Mouse (Mus musculus): ENCODE measurements around the gene Izumo4. TPM values are rescaled to one million over a fixed set of nuclear protein-coding genes. Genes with fewer than 3 reads are reported as not detected.

The Izumo4 gene
- polyA plus RNA-seq, 1 experiment from 2014 or later: 8.5 TPM

DNA sequence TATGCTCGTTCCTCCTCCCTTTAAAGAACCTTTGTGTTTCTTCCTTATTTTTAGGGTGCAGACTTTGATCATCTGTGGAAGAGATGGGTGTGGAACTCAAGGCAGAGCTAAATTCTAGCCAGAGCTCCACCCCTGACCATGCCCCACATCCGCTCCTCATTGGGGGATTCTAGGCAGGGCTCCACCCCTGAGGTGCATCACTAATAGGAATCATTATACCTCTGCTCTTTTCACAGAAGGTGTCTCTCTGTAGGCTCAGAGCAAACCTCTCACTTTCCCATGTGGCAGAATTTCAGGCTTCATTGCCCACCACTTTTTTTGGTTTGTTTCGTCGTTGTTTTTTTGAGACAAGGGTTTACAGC is 43.2 kb upstream of the Izumo4 start:
- H3K36me3 ChIP-seq (ENCODE audit: control insufficient read depth, insufficient read depth, low read length): no peaks in the 10 kb centered on the region
- no peak overlapping the region for H3K27ac ChIP-seq (ENCODE audit: low read depth, low read length)
- no peaks in the 10 kb centered on the region for H3K9me3 ChIP-seq (replicated peaks; ENCODE audit: control insufficient read depth, low read length)
- peaks cover 28% of the 10 kb centered on the region for H3K4me1 ChIP-seq (ENCODE audit: control insufficient read depth, insufficient read depth, low read length)
- no peak overlapping the region for H3K9ac ChIP-seq (ENCODE audit: low read depth, low read length)
- no peak for ATAC-seq (replicated peaks; ENCODE audit: insufficient number of reproducible peaks, low FRiP score, low TSS enrichment)
- H3K4me2 ChIP-seq: no peak overlapping the region; the same call in 1 of the 2 replicates
- H3K4me3 ChIP-seq (ENCODE audit: low read depth, low read length): no peak overlapping the region; the same call in 1 of the 2 replicates
- WGBS (ENCODE audit: insufficient replicate concordance): 63% methylated on average over 4 of the region's 4 CpGs
- H3K27me3 ChIP-seq (ENCODE audit: control insufficient read depth, insufficient read depth, low read length): no peaks in the 10 kb centered on the region

DNA sequence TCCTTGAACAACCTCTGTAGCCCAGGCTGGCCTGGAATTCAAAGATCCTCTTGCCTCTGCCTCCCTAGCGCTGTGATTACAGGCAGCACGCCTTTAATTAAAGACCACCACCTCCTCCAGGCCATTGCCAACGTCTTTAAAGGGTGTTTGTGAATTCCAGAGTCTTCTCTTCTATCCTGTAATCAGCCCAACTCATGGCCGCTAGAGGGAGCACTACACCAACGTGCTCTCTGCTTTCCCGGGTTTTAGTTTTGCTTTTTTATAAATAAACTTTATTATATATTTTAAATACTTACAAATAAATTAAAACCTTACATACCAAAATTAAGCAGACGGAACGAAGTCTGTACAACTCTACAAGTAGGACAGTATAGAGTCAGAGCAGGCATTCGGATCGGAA is 42.8 kb upstream of the Izumo4 start:
- Histone ChIP-seq H3K36me3 (ENCODE audit: control insufficient read depth, insufficient read depth, low read length) (no peaks in the 10 kb centered on the region), H3K9ac (ENCODE audit: low read depth, low read length) (no peak overlapping the region), H3K4me2 (peak overlapping the region; percentile 41), H3K9me3 (replicated peaks; ENCODE audit: control insufficient read depth, low read length) (no peaks in the 10 kb centered on the region), H3K27ac (ENCODE audit: low read depth, low read length) (no peak overlapping the region), H3K4me3 (ENCODE audit: low read depth, low read length) (peak overlapping the region; percentile 6; the same call in 1 of the 2 replicates), H3K4me1 (ENCODE audit: control insufficient read depth, insufficient read depth, low read length) (peaks cover 31% of the 10 kb centered on the region), H3K27me3 (ENCODE audit: control insufficient read depth, insufficient read depth, low read length) (no peaks in the 10 kb centered on the region)
- ATAC-seq (replicated peaks; ENCODE audit: insufficient number of reproducible peaks, low FRiP score, low TSS enrichment): no peak
- WGBS (ENCODE audit: insufficient replicate concordance): 15% methylated on average over 10 of the region's 10 CpGs

DNA sequence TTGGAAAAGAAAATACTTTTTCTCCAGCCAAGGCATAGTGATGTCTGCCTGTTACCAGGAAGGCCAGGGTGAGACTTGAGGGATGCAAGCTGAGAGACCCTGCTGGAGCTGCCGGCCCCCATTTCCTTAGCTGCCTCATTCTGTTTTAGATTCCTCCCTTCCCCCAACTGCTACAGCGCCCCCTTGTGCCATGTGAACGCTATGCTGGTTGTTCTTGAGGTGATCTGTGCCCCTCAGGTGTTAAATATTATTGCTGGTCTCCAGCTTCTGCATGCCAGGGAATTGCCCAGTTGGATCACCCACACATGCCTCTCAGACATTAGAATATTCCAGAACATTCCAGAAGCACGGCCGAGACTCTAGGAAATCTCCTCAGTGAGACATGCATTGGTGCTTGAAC is 40.8 kb upstream of the Izumo4 start:
- Histone ChIP-seq H3K4me1 (ENCODE audit: control insufficient read depth, insufficient read depth, low read length) (peaks cover 38% of the 10 kb centered on the region), H3K27ac (ENCODE audit: low read depth, low read length) (no peak overlapping the region), H3K27me3 (ENCODE audit: control insufficient read depth, insufficient read depth, low read length) (no peaks in the 10 kb centered on the region), H3K4me2 (no peak overlapping the region), H3K9ac (ENCODE audit: low read depth, low read length) (no peak overlapping the region), H3K4me3 (ENCODE audit: low read depth, low read length) (no peak overlapping the region), H3K9me3 (replicated peaks; ENCODE audit: control insufficient read depth, low read length) (no peaks in the 10 kb centered on the region), H3K36me3 (ENCODE audit: control insufficient read depth, insufficient read depth, low read length) (peaks cover 2% of the 10 kb centered on the region; the same call in 1 of the 2 replicates)
- 37% methylated on average over 5 of the region's 5 CpGs for WGBS (ENCODE audit: insufficient replicate concordance)
- ATAC-seq (replicated peaks; ENCODE audit: insufficient number of reproducible peaks, low FRiP score, low TSS enrichment): no peak

DNA sequence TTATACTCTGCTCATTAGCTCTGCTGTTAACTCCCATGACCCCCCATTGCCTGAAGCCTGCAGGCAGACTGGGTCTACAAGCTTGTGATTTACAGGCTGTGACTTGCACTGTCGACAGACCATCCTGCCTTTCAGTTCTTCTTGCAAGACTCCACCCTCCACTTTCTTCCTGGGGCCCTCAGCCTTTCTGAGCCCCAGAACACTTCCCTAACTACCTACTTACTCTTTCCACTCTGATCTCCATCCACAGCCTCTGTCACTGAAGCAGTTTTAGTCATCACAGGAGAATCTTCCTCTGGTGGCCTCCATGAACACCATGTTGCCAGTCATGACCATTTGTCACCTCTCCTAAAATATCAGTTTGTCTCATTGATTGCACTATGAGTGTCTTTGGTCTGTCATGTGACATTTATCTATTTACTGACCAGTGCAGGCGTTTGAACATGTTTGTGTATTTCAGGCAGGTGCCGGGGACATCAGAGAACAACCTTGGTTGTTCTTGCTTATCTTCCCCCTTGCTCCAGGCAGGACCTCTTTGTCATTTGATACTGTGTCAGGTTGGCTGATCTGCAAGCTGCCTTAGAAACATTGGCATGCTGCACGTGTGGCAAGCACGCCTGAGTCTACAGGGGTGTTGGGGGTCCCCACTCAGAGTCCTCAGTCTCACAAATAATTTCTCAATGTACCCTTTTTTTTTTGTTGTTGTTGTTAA is 38.3 kb upstream of the Izumo4 start:
- no peak for ATAC-seq (replicated peaks; ENCODE audit: insufficient number of reproducible peaks, low FRiP score, low TSS enrichment)
- Histone ChIP-seq H3K27me3 (ENCODE audit: control insufficient read depth, insufficient read depth, low read length) (no peaks in the 10 kb centered on the region), H3K36me3 (ENCODE audit: control insufficient read depth, insufficient read depth, low read length) (peaks cover 25% of the 10 kb centered on the region), H3K9me3 (replicated peaks; ENCODE audit: control insufficient read depth, low read length) (no peaks in the 10 kb centered on the region), H3K4me1 (ENCODE audit: control insufficient read depth, insufficient read depth, low read length) (peaks cover 37% of the 10 kb centered on the region), H3K27ac (ENCODE audit: low read depth, low read length) (peak overlapping the region; percentile 16; the same call in 1 of the 2 replicates), H3K9ac (ENCODE audit: low read depth, low read length) (0 out of 2 replicates have a peak overlapping the region, but pooled peaks have one; percentile 16), H3K4me3 (ENCODE audit: low read depth, low read length) (no peak overlapping the region), H3K4me2 (peak overlapping the region; percentile 15; the same call in 1 of the 2 replicates)
- 11% methylated on average over 5 of the region's 5 CpGs for WGBS (ENCODE audit: insufficient replicate concordance)

DNA sequence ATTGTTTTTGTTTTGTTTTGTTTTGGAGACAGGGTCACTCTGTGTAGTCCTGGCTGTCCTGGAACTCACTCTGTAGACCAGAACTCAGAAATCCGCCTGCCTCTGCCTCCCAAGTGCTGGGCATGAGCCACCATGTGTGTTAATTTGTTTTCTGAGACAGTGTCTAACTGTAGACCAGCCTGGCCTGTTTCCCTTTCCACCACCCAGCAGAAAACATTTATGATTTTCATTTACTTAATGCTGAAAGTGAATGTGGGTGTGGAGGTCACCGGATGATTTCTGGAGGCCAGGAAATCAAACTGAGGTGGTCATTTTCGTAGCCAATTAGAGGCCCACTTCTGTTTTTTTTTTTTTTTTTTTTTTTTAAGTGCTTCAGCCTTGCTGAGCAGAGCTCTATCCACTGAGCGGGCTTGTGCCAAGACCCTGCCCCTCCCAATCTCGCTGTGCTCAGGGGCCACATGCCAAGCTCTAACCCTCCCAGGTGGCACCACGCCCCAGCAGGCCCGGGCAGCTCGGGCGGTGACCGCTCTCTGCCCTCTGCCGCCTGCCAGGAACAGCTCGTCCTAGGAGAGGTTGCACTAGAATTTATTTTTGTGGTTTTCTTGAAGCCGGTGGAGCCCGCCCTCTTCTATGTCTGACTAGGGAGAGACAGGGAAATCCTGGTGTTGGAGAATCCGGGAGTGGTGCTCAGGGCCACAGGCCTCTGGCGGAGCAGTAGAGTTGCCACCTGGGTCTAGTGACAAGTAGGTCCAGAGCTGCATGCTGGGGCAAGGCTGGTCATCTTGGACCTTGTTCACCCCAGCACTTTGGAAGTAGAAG is 37.6 kb upstream of the Izumo4 start:
- Histone ChIP-seq H3K4me3 (ENCODE audit: low read depth, low read length) (no peak overlapping the region), H3K36me3 (ENCODE audit: control insufficient read depth, insufficient read depth, low read length) (peaks cover 32% of the 10 kb centered on the region), H3K4me1 (ENCODE audit: control insufficient read depth, insufficient read depth, low read length) (peaks cover 33% of the 10 kb centered on the region), H3K9me3 (replicated peaks; ENCODE audit: control insufficient read depth, low read length) (no peaks in the 10 kb centered on the region), H3K27me3 (ENCODE audit: control insufficient read depth, insufficient read depth, low read length) (no peaks in the 10 kb centered on the region), H3K27ac (ENCODE audit: low read depth, low read length) (peak overlapping the region; percentile 16), H3K4me2 (peak overlapping the region; percentile 33), H3K9ac (ENCODE audit: low read depth, low read length) (peak overlapping the region; percentile 23; the same call in 1 of the 2 replicates)
- WGBS (ENCODE audit: insufficient replicate concordance): 27% methylated on average over 16 of the region's 16 CpGs
- ATAC-seq (replicated peaks; ENCODE audit: insufficient number of reproducible peaks, low FRiP score, low TSS enrichment): peak; percentile 29; the same call in 1 of the 2 replicates

DNA sequence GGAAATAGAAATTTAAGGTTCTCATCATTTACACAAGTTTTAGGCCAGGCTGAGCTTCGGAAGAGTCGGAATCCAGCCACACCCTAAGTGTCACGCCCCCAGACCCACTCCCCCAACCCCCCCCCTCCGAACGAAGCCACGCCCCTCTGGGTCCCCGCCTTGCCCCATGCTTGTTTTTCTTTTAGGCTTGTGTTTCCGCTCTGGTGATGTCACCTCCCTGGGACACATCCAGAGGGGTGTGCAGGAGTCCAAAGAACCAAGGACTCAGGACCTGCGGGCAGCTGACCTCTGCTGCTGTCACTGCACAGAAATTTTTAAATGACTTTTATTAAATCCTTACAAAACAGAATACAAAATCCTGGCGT is 37.0 kb upstream of the Izumo4 start:
- peak overlapping the region; percentile 16; the same call in 1 of the 2 replicates for H3K27ac ChIP-seq (ENCODE audit: low read depth, low read length)
- peaks cover 33% of the 10 kb centered on the region for H3K4me1 ChIP-seq (ENCODE audit: control insufficient read depth, insufficient read depth, low read length)
- H3K27me3 ChIP-seq (ENCODE audit: control insufficient read depth, insufficient read depth, low read length): no peaks in the 10 kb centered on the region
- peak overlapping the region; percentile 33 for H3K4me2 ChIP-seq
- peak; percentile 27; the same call in 1 of the 2 replicates for ATAC-seq (replicated peaks; ENCODE audit: insufficient number of reproducible peaks, low FRiP score, low TSS enrichment)
- H3K9me3 ChIP-seq (replicated peaks; ENCODE audit: control insufficient read depth, low read length): no peaks in the 10 kb centered on the region
- WGBS (ENCODE audit: insufficient replicate concordance): 10% methylated on average over 10 of the region's 10 CpGs
- no peak overlapping the region for H3K4me3 ChIP-seq (ENCODE audit: low read depth, low read length)
- H3K9ac ChIP-seq (ENCODE audit: low read depth, low read length): 0 out of 2 replicates have a peak overlapping the region, but pooled peaks have one; percentile 16
- H3K36me3 ChIP-seq (ENCODE audit: control insufficient read depth, insufficient read depth, low read length): peaks cover 37% of the 10 kb centered on the region

DNA sequence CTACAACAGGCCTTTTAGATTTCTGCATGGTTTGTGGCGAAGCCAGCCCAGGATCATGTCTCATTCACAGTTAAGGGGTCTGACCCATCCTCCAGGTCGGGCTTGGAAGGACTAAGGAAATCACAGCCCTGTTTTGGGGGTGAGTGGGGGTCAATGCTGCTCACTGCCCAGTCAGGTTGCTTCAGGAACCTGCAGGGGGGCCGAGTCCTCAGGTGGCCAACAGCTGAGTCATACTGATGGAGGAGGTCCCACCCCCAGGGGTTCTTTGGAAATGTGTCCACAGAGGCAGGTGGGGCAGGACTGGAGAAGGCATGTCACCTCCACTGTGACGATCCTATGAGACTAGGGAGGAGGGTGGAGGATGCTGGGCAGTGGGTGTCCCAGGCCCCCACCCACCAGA is 36.5 kb upstream of the Izumo4 start:
- peaks cover 40% of the 10 kb centered on the region for H3K36me3 ChIP-seq (ENCODE audit: control insufficient read depth, insufficient read depth, low read length)
- peak overlapping the region; percentile 66 for H3K27ac ChIP-seq (ENCODE audit: low read depth, low read length)
- H3K4me2 ChIP-seq: peak overlapping the region; percentile 33; the same call in 1 of the 2 replicates
- H3K27me3 ChIP-seq (ENCODE audit: control insufficient read depth, insufficient read depth, low read length): no peaks in the 10 kb centered on the region
- 52% methylated on average over 4 of the region's 4 CpGs for WGBS (ENCODE audit: insufficient replicate concordance)
- H3K9me3 ChIP-seq (replicated peaks; ENCODE audit: control insufficient read depth, low read length): no peaks in the 10 kb centered on the region
- H3K9ac ChIP-seq (ENCODE audit: low read depth, low read length): 0 out of 2 replicates have a peak overlapping the region, but pooled peaks have one; percentile 16
- 0 out of 2 replicates have a peak, but pooled peaks have one; percentile 18 for ATAC-seq (replicated peaks; ENCODE audit: insufficient number of reproducible peaks, low FRiP score, low TSS enrichment)
- peaks cover 33% of the 10 kb centered on the region for H3K4me1 ChIP-seq (ENCODE audit: control insufficient read depth, insufficient read depth, low read length)
- H3K4me3 ChIP-seq (ENCODE audit: low read depth, low read length): no peak overlapping the region

DNA sequence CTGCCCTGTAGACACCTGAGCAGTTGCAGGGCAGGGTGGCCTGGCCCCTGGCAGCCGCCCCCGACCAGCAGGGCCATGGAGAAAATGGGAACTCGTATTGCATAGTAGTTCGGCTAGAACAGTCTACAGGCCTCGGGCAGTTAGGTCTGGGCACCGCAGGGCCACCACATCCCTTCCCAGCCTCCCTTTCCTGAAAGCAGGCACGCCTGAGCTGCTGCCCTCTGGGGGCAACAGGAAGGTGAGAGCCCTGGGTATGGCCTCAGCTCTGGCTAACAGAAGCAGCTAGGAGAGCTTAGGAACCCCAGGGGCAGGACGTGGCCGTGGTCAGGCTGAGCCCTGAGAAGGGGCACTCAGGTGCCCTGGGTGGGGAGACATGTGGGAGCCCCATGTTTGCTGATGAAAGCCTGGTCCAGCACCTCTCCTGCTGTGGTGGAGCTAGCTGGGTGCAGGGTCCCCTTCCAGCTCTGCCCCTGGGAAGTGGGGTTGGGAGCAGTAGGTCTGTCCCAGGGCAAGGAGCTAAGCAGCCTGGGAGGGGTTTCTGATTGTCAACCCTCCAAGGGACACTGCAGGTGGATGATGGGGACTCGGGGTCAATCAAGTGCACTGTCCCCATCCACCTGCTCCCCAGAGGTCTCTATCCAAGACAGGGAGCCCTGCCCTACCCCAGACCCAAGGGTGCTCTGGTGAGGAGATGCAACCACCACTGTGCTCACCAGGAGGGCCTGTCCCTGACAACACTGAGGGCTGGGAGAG is 35.8 kb upstream of the Izumo4 start:
- no peak overlapping the region for H3K4me2 ChIP-seq
- H3K27me3 ChIP-seq (ENCODE audit: control insufficient read depth, insufficient read depth, low read length): no peaks in the 10 kb centered on the region
- WGBS (ENCODE audit: insufficient replicate concordance): 77% methylated on average over 10 of the region's 10 CpGs
- peaks cover 44% of the 10 kb centered on the region for H3K36me3 ChIP-seq (ENCODE audit: control insufficient read depth, insufficient read depth, low read length)
- H3K27ac ChIP-seq (ENCODE audit: low read depth, low read length): peak overlapping the region; percentile 35; the same call in 1 of the 2 replicates
- H3K9ac ChIP-seq (ENCODE audit: low read depth, low read length): 0 out of 2 replicates have a peak overlapping the region, but pooled peaks have one; percentile 1
- H3K9me3 ChIP-seq (replicated peaks; ENCODE audit: control insufficient read depth, low read length): no peaks in the 10 kb centered on the region
- peaks cover 33% of the 10 kb centered on the region for H3K4me1 ChIP-seq (ENCODE audit: control insufficient read depth, insufficient read depth, low read length)
- no peak for ATAC-seq (replicated peaks; ENCODE audit: insufficient number of reproducible peaks, low FRiP score, low TSS enrichment)
- no peak overlapping the region for H3K4me3 ChIP-seq (ENCODE audit: low read depth, low read length)
